Mouse (Mus musculus): Measurements from ENCODE around the gene Rab11fip5.

- TF ChIP-seq CTCF (IDR thresholded peaks at IDR 0.05; ENCODE audit: borderline replicate concordance, insufficient read depth, low read depth, low read length), result no peak
- no peak for TF ChIP-seq POLR2A (IDR thresholded peaks at IDR 0.05; ENCODE audit: borderline replicate concordance, insufficient read depth, low read length)
Observed at GRCm38 (mm10) chr6:85382791-85383190, 8.4 kb upstream of the Rab11fip5 start.

All from cerebellum, adult 2 months (tissue).